Mouse (Mus musculus) CH12.LX (cell line): ENCODE data around the gene Ddx46.

Experiments used
- CHD1 ChIP-seq: IDR thresholded peaks from 2 replicates; pipeline ENCODE4 v1.6.1; 2012; ENCODE audit warnings: low read depth, low read length, improper control_type of control experiment, inconsistent platforms
- CHD2 ChIP-seq: IDR thresholded peaks from 2 replicates; pipeline ENCODE4 v1.6.1; 2011; ENCODE audit warnings: low read length, improper control_type of control experiment
- CTCF ChIP-seq, 2 experiments: IDR thresholded peaks in 1 of 2; conservative IDR thresholded peaks in 1 of 2; 2 replicates each; pipeline ENCODE4 v1.5.1; 2011 to 2012; ENCODE audit warnings: low read depth in 2 of 2, low read length in 2 of 2, improper control_type of control experiment in 1 of 2, inconsistent platforms in 1 of 2, mild to moderate bottlenecking in 1 of 2, moderate library complexity in 1 of 2
- E2F4 ChIP-seq: IDR thresholded peaks from 2 replicates; pipeline ENCODE4 v1.6.1; 2011; ENCODE audit warnings: low read depth, low read length, improper control_type of control experiment; ENCODE audit not compliant: insufficient replicate concordance
- EP300 ChIP-seq: IDR thresholded peaks from 2 replicates; pipeline ENCODE4 v1.6.1; 2011; ENCODE audit warnings: low read length, improper control_type of control experiment
- JUND ChIP-seq: conservative IDR thresholded peaks from 2 replicates; pipeline ENCODE4 v1.6.1; 2011; ENCODE audit warnings: low read depth, low read length, improper control_type of control experiment
- KAT2A ChIP-seq: IDR thresholded peaks from 2 replicates; pipeline ENCODE4 v1.6.1; 2012; ENCODE audit warnings: low read length, improper control_type of control experiment, inconsistent platforms; ENCODE audit not compliant: insufficient replicate concordance
- MAX ChIP-seq: IDR thresholded peaks from 2 replicates; pipeline ENCODE4 v1.6.1; 2011; ENCODE audit warnings: low read length, improper control_type of control experiment
- POLR2A ChIP-seq: IDR thresholded peaks from 2 replicates; pipeline ENCODE4 v1.6.1; 2011; ENCODE audit warnings: low read depth, mild to moderate bottlenecking, improper control_type of control experiment, low read length
- RAD21 ChIP-seq: IDR thresholded peaks from 2 replicates; pipeline ENCODE4 v1.6.1; 2011; ENCODE audit warnings: low read depth, mild to moderate bottlenecking, low read length, improper control_type of control experiment, moderate library complexity
- TBP ChIP-seq: conservative IDR thresholded peaks from 2 replicates; pipeline ENCODE4 v1.6.1; 2011; ENCODE audit warnings: low read depth, low read length, improper control_type of control experiment
- ZC3H11A ChIP-seq: IDR thresholded peaks from 2 replicates; pipeline ENCODE4 v1.6.1; 2012; ENCODE audit warnings: low read depth, mild to moderate bottlenecking, inconsistent platforms, low read length, improper control_type of control experiment

GRCm38 (mm10) chr13:55601611-55602010 is 33.2 kb upstream of the Ddx46 start:
- no peak for TF ChIP-seq KAT2A
- TF ChIP-seq CTCF (conservative IDR thresholded peaks at IDR 0.05 in 1 of 2, IDR thresholded peaks at IDR 0.05 in 1 of 2; ENCODE audit: low read depth in 2 of 2, low read length in 2 of 2), result peak; percentile 92 to 94
- TF ChIP-seq JUND, result no peak
- TF ChIP-seq TBP, result no peak
- TF ChIP-seq EP300, result no peak
- TF ChIP-seq ZC3H11A, result 0 out of 2 replicates have a peak, but pooled peaks have one; percentile 15
- no peak for TF ChIP-seq MAX
- peak; percentile 72 for TF ChIP-seq RAD21
- TF ChIP-seq CHD2, result no peak
- no peak for TF ChIP-seq E2F4
- TF ChIP-seq POLR2A, result no peak
- no peak for TF ChIP-seq CHD1
